Mouse (Mus musculus) MEL (cell line): Measurements from ENCODE around the gene Edf1. TPM values are rescaled to one million over a fixed set of nuclear protein-coding genes. Genes with fewer than 3 reads are reported as not detected.

Experiments used
- DNase-seq: peaks from one replicate; pipeline ENCODE4 v3.0.0; 2011; ENCODE audit warnings: low read depth, low spot score
- H3K27ac ChIP-seq: 2 replicates; pipeline ENCODE4 v1.5.1; 2012; ENCODE audit warnings: low read depth, mild to moderate bottlenecking, control low read depth, low read length, moderate library complexity; ENCODE audit not compliant: control insufficient read depth
- H3K27me3 ChIP-seq, 2 experiments: fragments of 150-350 bp in 1 of 2; sonication (generic) in 1 of 2; 2 replicates each; pipeline ENCODE4 v1.6.1; 2012; ENCODE audit warnings: low read length in 2 of 2, mild to moderate bottlenecking in 2 of 2, improper control_type of control experiment in 1 of 2, moderate library complexity in 1 of 2; ENCODE audit not compliant: insufficient read depth in 2 of 2, control insufficient read depth in 1 of 2
- H3K36me3 ChIP-seq, 2 experiments: 2 replicates each; pipeline ENCODE4 v1.6.1; 2012 to 2014; ENCODE audit warnings: low read length in 2 of 2, improper control_type of control experiment in 1 of 2, inconsistent platforms in 1 of 2, mild to moderate bottlenecking in 1 of 2; ENCODE audit not compliant: insufficient read depth in 2 of 2, control insufficient read depth in 1 of 2
- H3K4me1 ChIP-seq, 2 experiments: fragments of 150-350 bp in 1 of 2; sonication (generic) in 1 of 2; 2 replicates each; pipeline ENCODE4 v1.6.1; 2012; ENCODE audit warnings: low read length in 2 of 2, improper control_type of control experiment in 1 of 2, mild to moderate bottlenecking in 1 of 2; ENCODE audit not compliant: insufficient read depth in 2 of 2, control insufficient read depth in 1 of 2
- H3K4me3 ChIP-seq, 2 experiments: fragments of 150-350 bp in 1 of 2; sonication (generic) in 1 of 2; 2 replicates each; pipeline ENCODE4 v1.5.1; 2012; ENCODE audit warnings: low read depth in 2 of 2, low read length in 2 of 2, mild to moderate bottlenecking in 2 of 2, moderate library complexity in 2 of 2, control low read depth in 1 of 2, improper control_type of control experiment in 1 of 2; ENCODE audit not compliant: control insufficient read depth in 1 of 2, insufficient read depth in 1 of 2
- H3K79me2 ChIP-seq: 2 replicates; pipeline ENCODE4 v1.6.1; 2012; ENCODE audit warnings: mild to moderate bottlenecking, low read length, moderate library complexity; ENCODE audit not compliant: control insufficient read depth, poor library complexity, insufficient read depth
- H3K9ac ChIP-seq: 2 replicates; pipeline ENCODE4 v1.6.1; 2012; ENCODE audit warnings: low read depth, mild to moderate bottlenecking, control low read depth, low read length, moderate library complexity; ENCODE audit not compliant: control insufficient read depth, poor library complexity, severe bottlenecking
- H3K9me3 ChIP-seq: fragments of 150-350 bp; sonication (generic); replicated peaks from 2 replicates; pipeline ENCODE4 v1.6.1; 2012; ENCODE audit warnings: mild to moderate bottlenecking, low read length, improper control_type of control experiment, moderate library complexity; ENCODE audit not compliant: insufficient read depth
- BHLHE40 ChIP-seq: IDR thresholded peaks from 2 replicates; pipeline ENCODE4 v1.6.1; 2012; ENCODE audit warnings: low read depth, mild to moderate bottlenecking, inconsistent platforms, low read length, improper control_type of control experiment, borderline replicate concordance
- CHD1 ChIP-seq: IDR thresholded peaks from 2 replicates; pipeline ENCODE4 v1.6.1; 2012; ENCODE audit warnings: low read depth, mild to moderate bottlenecking, inconsistent platforms, low read length, improper control_type of control experiment
- CHD2 ChIP-seq: IDR thresholded peaks from 2 replicates; pipeline ENCODE4 v1.6.1; 2011; ENCODE audit warnings: low read length, improper control_type of control experiment
- EP300 ChIP-seq, 2 experiments: IDR thresholded peaks; 2 replicates each; pipeline ENCODE4 v1.6.1; 2011; ENCODE audit warnings: improper control_type of control experiment in 2 of 2, low read length in 2 of 2, low read depth in 1 of 2, mild to moderate bottlenecking in 1 of 2
- MAFK ChIP-seq: IDR thresholded peaks from 2 replicates; pipeline ENCODE4 v1.6.1; 2011; ENCODE audit warnings: low read depth, mild to moderate bottlenecking, low read length, improper control_type of control experiment, borderline replicate concordance
- MAX ChIP-seq: IDR thresholded peaks from 2 replicates; pipeline ENCODE4 v1.6.1; 2011; ENCODE audit warnings: low read length, improper control_type of control experiment
- MAZ ChIP-seq: IDR thresholded peaks from 2 replicates; pipeline ENCODE4 v1.6.1; 2012; ENCODE audit warnings: low read depth, mild to moderate bottlenecking, inconsistent platforms, low read length, improper control_type of control experiment
- MYC ChIP-seq: IDR thresholded peaks from 2 replicates; pipeline ENCODE4 v1.6.1; 2011; ENCODE audit warnings: low read depth, mild to moderate bottlenecking, low read length, improper control_type of control experiment, moderate library complexity
- POLR2A ChIP-seq, 2 experiments: IDR thresholded peaks; 2 replicates each; pipeline ENCODE4 v1.6.1; 2011 to 2012; ENCODE audit warnings: low read length in 2 of 2, mild to moderate bottlenecking in 2 of 2, control low read depth in 1 of 2, improper control_type of control experiment in 1 of 2, low read depth in 1 of 2, moderate library complexity in 1 of 2; ENCODE audit not compliant: control insufficient read depth in 1 of 2, insufficient read depth in 1 of 2, poor library complexity in 1 of 2
- RAD21 ChIP-seq: IDR thresholded peaks from 2 replicates; pipeline ENCODE4 v1.6.1; 2011; ENCODE audit warnings: mild to moderate bottlenecking, low read depth, low read length, improper control_type of control experiment
- TAL1 ChIP-seq: IDR thresholded peaks from 2 replicates; pipeline ENCODE4 v1.6.1; 2012; ENCODE audit warnings: mild to moderate bottlenecking, inconsistent platforms, low read length, moderate library complexity, mixed read lengths
- TBP ChIP-seq: IDR thresholded peaks from 2 replicates; pipeline ENCODE4 v1.8.0; 2011; ENCODE audit warnings: low read depth, low read length, improper control_type of control experiment
- UBTF ChIP-seq: IDR thresholded peaks from 2 replicates; pipeline ENCODE4 v1.6.1; 2012; ENCODE audit warnings: low read depth, mild to moderate bottlenecking, inconsistent platforms, low read length, improper control_type of control experiment, moderate library complexity, borderline replicate concordance; ENCODE audit not compliant: insufficient read depth
- USF2 ChIP-seq, 2 experiments: IDR thresholded peaks; 2 replicates each; pipeline ENCODE4 v1.6.1; 2011 to 2012; ENCODE audit warnings: improper control_type of control experiment in 2 of 2, low read length in 2 of 2, borderline replicate concordance in 1 of 2, inconsistent platforms in 1 of 2, low read depth in 1 of 2, mild to moderate bottlenecking in 1 of 2; ENCODE audit not compliant: insufficient read depth in 1 of 2
- ZC3H11A ChIP-seq: IDR thresholded peaks from 2 replicates; pipeline ENCODE4 v1.6.1; 2012; ENCODE audit warnings: low read depth, mild to moderate bottlenecking, inconsistent platforms, low read length, improper control_type of control experiment
- ZMIZ1 ChIP-seq: IDR thresholded peaks from 2 replicates; pipeline ENCODE4 v1.6.1; 2012; ENCODE audit warnings: low read depth, mild to moderate bottlenecking, inconsistent platforms, low read length, improper control_type of control experiment, moderate library complexity
- ZNF384 ChIP-seq: IDR thresholded peaks from 2 replicates; pipeline ENCODE4 v1.6.1; 2012; ENCODE audit warnings: low read depth, mild to moderate bottlenecking, inconsistent platforms, low read length, improper control_type of control experiment
- polyA plus RNA-seq, 2 experiments: library from polyadenylated mRNA; stranded (reverse) in 1 of 2; unstranded in 1 of 2; fragments of >175 nt in 1 of 2; fragments of >200 nt in 1 of 2; gene quantifications; 2 replicates each; pipeline versions ENCODE4 v1.2.1 to v1.2.4; 2012; ENCODE audit warnings: low replicate concordance in 2 of 2, low read depth in 1 of 2; ENCODE audit not compliant: insufficient read length in 2 of 2, insufficient read depth in 1 of 2, missing spikeins in 1 of 2
- total RNA-seq: library from RNA; depleted of rRNA; stranded (reverse); fragments of 300-350 nt; gene quantifications from 2 replicates; pipeline ENCODE4 v1.2.3, GENCODE M21; 2012

Gene Edf1
- total and polyA plus RNA-seq, 3 experiments = 142 to 318 TPM; not detected in 1

DNA sequence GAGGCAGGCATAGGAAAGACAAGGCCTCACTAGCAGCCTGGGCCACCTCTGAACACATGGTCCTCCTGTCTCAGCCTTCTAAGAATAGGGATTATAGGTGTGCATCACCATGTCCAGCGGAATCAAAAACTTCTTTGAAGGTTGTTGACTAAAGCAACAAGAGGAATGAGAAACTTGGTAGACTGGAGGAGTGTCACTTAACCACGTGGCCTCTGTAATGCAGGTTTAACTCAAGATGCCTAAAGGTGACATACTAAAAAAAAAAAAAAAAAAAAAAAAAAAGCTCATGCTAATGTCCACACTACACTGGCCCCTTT is 22.8 kb upstream of the Edf1 start:
- H3K79me2 ChIP-seq = no peaks in the 10 kb centered on the region; the same call in 1 of the 2 replicates
- peaks cover 3 to 18% of the 10 kb centered on the region in 2 experiments for H3K36me3 ChIP-seq
- H3K9ac ChIP-seq = no peak overlapping the region; the same call in 1 of the 2 replicates
- TF ChIP-seq ZMIZ1 = no peak
- TF ChIP-seq MYC = no peak
- no peak for TF ChIP-seq MAX
- TF ChIP-seq CHD2 = no peak
- TF ChIP-seq TBP = no peak
- TF ChIP-seq MAZ = no peak
- no peak for TF ChIP-seq EP300 (IDR thresholded peaks at IDR 0.05; ENCODE audit: low read depth in 1 of 2, low read length in 2 of 2)
- TF ChIP-seq TAL1 = no peak
- no peak for TF ChIP-seq ZNF384
- no peak for TF ChIP-seq BHLHE40
- no peak for TF ChIP-seq POLR2A (IDR thresholded peaks at IDR 0.05; ENCODE audit: control insufficient read depth in 1 of 2, insufficient read depth in 1 of 2, low read depth in 1 of 2, low read length in 2 of 2, poor library complexity in 1 of 2)
- peaks cover 0 to 8% of the 10 kb centered on the region in 2 experiments; a peak in 3 of 4 replicates for H3K4me1 ChIP-seq
- no peak for DNase-seq
- peak overlapping the region; percentile 55; the same call in 1 of the 2 replicates for H3K27ac ChIP-seq
- H3K9me3 ChIP-seq = no peaks in the 10 kb centered on the region
- H3K27me3 ChIP-seq = no peaks in the 10 kb centered on the region
- H3K4me3 ChIP-seq = no peak overlapping the region

DNA sequence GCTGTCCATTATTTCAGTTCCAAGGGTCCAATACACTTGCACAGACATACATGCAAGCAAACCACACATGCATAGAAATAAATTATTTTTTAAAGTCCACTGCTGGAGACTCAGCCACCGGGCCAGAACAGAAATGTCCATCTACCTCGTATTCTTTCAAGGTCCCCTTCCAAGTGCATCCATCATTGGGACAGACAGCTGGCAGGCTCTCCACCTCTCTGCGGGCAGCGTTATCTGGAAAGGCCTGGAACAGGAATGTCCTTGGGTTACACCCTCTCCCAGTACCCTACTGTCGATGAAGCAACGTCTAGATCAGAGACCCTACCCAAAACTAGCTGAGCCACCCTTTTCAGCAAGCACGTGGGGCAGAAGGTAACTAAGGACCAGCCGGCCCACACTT is 21.1 kb upstream of the Edf1 start:
- Histone ChIP-seq H3K27ac (no peak overlapping the region), H3K79me2 (no peaks in the 10 kb centered on the region; the same call in 1 of the 2 replicates), H3K4me1 (peaks cover 0 to 8% of the 10 kb centered on the region in 2 experiments; a peak in 3 of 4 replicates), H3K9ac (no peak overlapping the region), H3K36me3 (peaks cover 3 to 14% of the 10 kb centered on the region in 2 experiments), H3K27me3 (no peaks in the 10 kb centered on the region), H3K9me3 (no peaks in the 10 kb centered on the region), H3K4me3 (no peak overlapping the region)
- DNase-seq = no peak
- TF ChIP-seq TBP (no peak), MAFK (no peak), MAX (no peak), TAL1 (no peak), ZC3H11A (no peak), USF2 (IDR thresholded peaks at IDR 0.05; ENCODE audit: borderline replicate concordance in 1 of 2, insufficient read depth in 1 of 2, low read depth in 1 of 2, low read length in 2 of 2) (no peak)

GRCm38 (mm10) chr2:25540541-25540948 is 17.1 kb upstream of the Edf1 start:
- Histone ChIP-seq H3K36me3 (peaks cover 0 to 4% of the 10 kb centered on the region in 2 experiments; a peak in 2 of 4 replicates), H3K4me3 (no peak overlapping the region), H3K9me3 (no peaks in the 10 kb centered on the region), H3K79me2 (peaks cover 20% of the 10 kb centered on the region), H3K27ac (no peak overlapping the region), H3K4me1 (peaks cover 0 to 3% of the 10 kb centered on the region in 2 experiments; a peak in 1 of 4 replicates), H3K27me3 (no peaks in the 10 kb centered on the region), H3K9ac (no peak overlapping the region)
- DNase-seq = no peak
- TF ChIP-seq CHD1 (no peak), ZNF384 (no peak), UBTF (no peak), RAD21 (no peak), ZMIZ1 (no peak)
